Mouse (Mus musculus) kidney, adult 2 months (tissue): Measurements from ENCODE around the gene Dennd2a.

Source experiments
- CTCF ChIP-seq: fragments of 200-500 bp; conservative IDR thresholded peaks from 2 replicates; pipeline ENCODE4 v1.5.1; 2011; ENCODE audit warnings: low read depth, mild to moderate bottlenecking, control low read depth, low read length, moderate library complexity, mixed read lengths; ENCODE audit not compliant: insufficient read depth, insufficient read length
- POLR2A ChIP-seq: fragments of 200-500 bp; IDR thresholded peaks from one replicate; pipeline ENCODE4 v1.6.1; 2011; ENCODE audit warnings: low read depth, low read length, control low read depth

DNA sequence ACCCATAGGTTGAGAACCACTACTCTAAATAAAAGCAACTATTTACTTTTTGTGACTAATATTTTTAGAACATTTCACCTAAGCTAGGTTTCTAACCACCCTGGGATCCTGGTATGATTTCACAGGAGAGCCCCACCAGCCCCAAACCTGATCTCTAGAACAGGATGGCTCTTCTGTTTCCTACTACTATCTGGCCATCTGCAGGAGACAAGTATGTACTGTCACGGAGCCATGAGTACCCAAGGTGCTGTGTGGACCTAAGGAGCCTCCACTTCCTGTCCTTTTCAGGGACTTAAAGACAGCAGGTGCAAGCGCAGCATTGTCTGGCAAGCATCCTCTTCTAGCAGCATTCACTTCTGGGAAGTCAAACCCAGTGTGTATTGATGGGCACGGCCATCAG lies 44.2 kb upstream of the Dennd2a start:
- TF ChIP-seq POLR2A (no peak), CTCF (no peak)
